Mouse (Mus musculus) stomach, embryonic 16.5 days (tissue): ENCODE data around the gene Acod1. TPM values are rescaled to one million over a fixed set of nuclear protein-coding genes. Genes with fewer than 3 reads are reported as not detected.

ENCODE experiments used
- ATAC-seq: fragments of 200-750 bp; cut with Nextera tagmentation; 2 replicates; pipeline ENCODE4 v1.8.0; 2017; ENCODE audit warnings: moderate number of reproducible peaks, moderate TSS enrichment; ENCODE audit not compliant: insufficient read depth, low FRiP score
- H3K27ac ChIP-seq: fragments of 300-500 bp; sonication (generic); 2 replicates; pipeline ENCODE4 v1.5.1; 2014; ENCODE audit warnings: low read length
- H3K27me3 ChIP-seq: fragments of 300-500 bp; sonication (generic); 2 replicates; pipeline ENCODE4 v1.6.1; 2014; ENCODE audit warnings: low read length, control low read depth, mixed read lengths; ENCODE audit not compliant: control insufficient read depth, insufficient read depth
- H3K36me3 ChIP-seq: fragments of 300-500 bp; sonication (generic); 2 replicates; pipeline ENCODE4 v1.6.1; 2014; ENCODE audit warnings: low read length; ENCODE audit not compliant: control insufficient read depth, insufficient read depth
- H3K4me1 ChIP-seq: fragments of 300-500 bp; sonication (generic); 2 replicates; pipeline ENCODE4 v1.6.1; 2014; ENCODE audit warnings: low read length, control low read depth, mixed read lengths; ENCODE audit not compliant: control insufficient read depth, insufficient read depth
- H3K4me2 ChIP-seq: fragments of 300-500 bp; sonication (generic); 2 replicates; pipeline ENCODE4 v1.6.1; 2014; ENCODE audit warnings: low read depth, low read length, mixed read lengths
- H3K4me3 ChIP-seq: fragments of 300-500 bp; sonication (generic); replicated peaks from 2 replicates; pipeline ENCODE4 v1.5.1; 2014; ENCODE audit warnings: mild to moderate bottlenecking, low read length
- H3K9ac ChIP-seq: fragments of 300-500 bp; sonication (generic); 2 replicates; pipeline ENCODE4 v1.6.1; 2014; ENCODE audit warnings: low read length
- H3K9me3 ChIP-seq: fragments of 300-500 bp; sonication (generic); replicated peaks from 2 replicates; pipeline ENCODE4 v1.6.1; 2016; ENCODE audit warnings: low read length, control low read depth; ENCODE audit not compliant: control insufficient read depth
- WGBS: fragments of 180-500 bp; shearing (Covaris S2); extraction: QIAGEN DNeasy Blood & Tissue Kit; methylation state at CpG from one replicate; pipeline ENCODE4 v1.1.7; 2014; 5-methylcytosine and 5-hydroxymethylcytosine counted together
- polyA plus RNA-seq: library from polyadenylated mRNA; unstranded; fragments of >200 nt; fragmentation: Nextera tagmentation; extraction: Ambion mirVana; gene quantifications from 2 replicates; pipeline ENCODE4 v1.2.1, GENCODE M21; 2015

The Acod1 gene
- polyA plus RNA-seq, 1 experiment from 2014 or later: 0.08 TPM

GRCm38 (mm10) chr14:103102731-103103335, 56.1 kb downstream of the Acod1 start:
- no peak for ATAC-seq

More at GRCm38 (mm10) chr14:103102731-103103335, 56.1 kb downstream of the Acod1 start:
- Histone ChIP-seq H3K36me3 (no peaks in the 10 kb centered on the region), H3K4me3 (no peak overlapping the region), H3K4me2 (no peak overlapping the region), H3K4me1 (peaks cover 12% of the 10 kb centered on the region; the same call in 1 of the 2 replicates), H3K27me3 (no peaks in the 10 kb centered on the region), H3K9me3 (no peaks in the 10 kb centered on the region), H3K9ac (no peak overlapping the region), H3K27ac (no peak overlapping the region)
- 46% methylated on average over 10 of the region's 10 CpGs for WGBS

Other genes starting within 250 kb of the Acod1 start
- gene Kctd12, start 64.3 kb upstream of the Acod1 start, polyA plus RNA-seq: 14.1 and 18.3 TPM in 2 replicates
- 31.7 and 31.9 TPM in 2 replicates for gene Cln5, start 23.2 kb downstream of the Acod1 start, polyA plus RNA-seq
- gene Fbxl3, start 52.6 kb downstream of the Acod1 start, polyA plus RNA-seq: 19.0 and 22.1 TPM in 2 replicates